Mouse (Mus musculus) olfactory bulb, adult 2 months (tissue): ENCODE results near the gene Rps6kb2.

ENCODE experiments used
- CTCF ChIP-seq: fragments of 200-500 bp; IDR thresholded peaks from 2 replicates; pipeline ENCODE4 v1.5.1; 2012; ENCODE audit warnings: low read depth, mild to moderate bottlenecking, low read length, moderate library complexity; ENCODE audit not compliant: insufficient read depth
- POLR2A ChIP-seq: fragments of 200-500 bp; IDR thresholded peaks from 2 replicates; pipeline ENCODE4 v1.6.1; 2012; ENCODE audit warnings: mild to moderate bottlenecking, low read depth, low read length, moderate library complexity; ENCODE audit not compliant: insufficient read depth

GRCm38 (mm10) chr19:4155223-4156072 lies 7.7 kb downstream of the Rps6kb2 start:
- TF ChIP-seq CTCF (no peak), POLR2A (no peak)
